Mouse (Mus musculus) liver, embryonic 14.5 days (tissue): ENCODE measurements around the gene Icam1.

ENCODE experiments used
- CTCF ChIP-seq: IDR thresholded peaks from 2 replicates; pipeline ENCODE4 v1.5.1; 2016; ENCODE audit warnings: antibody characterized with exemption, low read depth, control low read depth
- EP300 ChIP-seq: IDR thresholded peaks from 2 replicates; pipeline ENCODE4 v1.6.1; 2016; ENCODE audit warnings: antibody characterized with exemption, low read depth

GRCm38 (mm10) chr9:20982171-20982570 lies 33.6 kb upstream of the Icam1 start:
- TF ChIP-seq CTCF = no peak
- no peak for TF ChIP-seq EP300
